Mouse (Mus musculus) adrenal gland (tissue): ENCODE results near the gene St6gal1.

ENCODE experiments used
- intact Hi-C: fragments of 180-260 bp; cut with DNase I; formaldehyde crosslinking; loops from one replicate; pipeline ENCODE4 v1.15.1; 2025

Gene St6gal1

DNA sequence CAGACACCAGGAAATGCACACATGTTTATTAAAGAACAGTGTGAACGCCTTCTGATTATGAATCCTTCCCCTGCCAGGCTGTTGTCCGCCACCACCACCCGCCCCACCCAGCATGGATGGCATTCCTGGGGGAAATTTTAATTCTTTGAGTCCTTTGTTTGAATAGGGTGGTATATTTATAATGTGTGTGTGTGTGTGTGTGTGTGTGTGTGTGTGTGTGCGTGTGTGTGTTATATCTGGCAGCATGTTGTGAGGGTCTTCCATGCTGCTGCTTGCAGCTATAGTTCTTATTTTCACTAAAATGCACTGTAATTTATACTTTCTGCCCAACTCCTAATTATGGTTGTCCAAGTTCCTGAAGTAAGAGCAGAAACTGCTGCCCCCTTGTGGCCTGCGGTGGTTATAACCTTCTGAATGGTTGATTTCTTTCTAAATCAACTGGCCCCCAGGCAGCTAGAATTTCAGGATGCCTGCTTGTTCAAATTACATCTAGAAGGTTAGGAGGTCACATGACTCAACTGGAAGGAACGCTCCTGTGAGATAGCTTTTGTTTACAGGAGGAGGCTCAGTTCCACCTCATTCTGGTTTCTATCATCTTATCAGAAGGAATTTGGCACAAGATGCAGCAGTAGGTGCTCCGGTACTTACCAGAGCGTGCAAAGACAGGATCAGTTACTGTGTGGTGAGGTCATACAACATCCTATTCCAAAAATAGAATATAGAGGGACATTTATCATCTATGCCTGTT lies 178.6 kb downstream of the St6gal1 start:
- intact Hi-C loops, result loop anchor here (1.0 to 5.0 kb wide), 3 partner anchors 176 to 316 kb away; no protein-coding TSS in a partner anchor
